Mouse (Mus musculus) cerebellum, adult 2 months (tissue): ENCODE measurements around the gene Lamb1.

Experiments used
- CTCF ChIP-seq: fragments of 200-500 bp; IDR thresholded peaks from 2 replicates; pipeline ENCODE4 v1.5.1; 2011; ENCODE audit warnings: low read depth, mild to moderate bottlenecking, control low read depth, low read length, moderate library complexity, borderline replicate concordance; ENCODE audit not compliant: insufficient read depth
- POLR2A ChIP-seq: fragments of 200-500 bp; IDR thresholded peaks from 2 replicates; pipeline ENCODE4 v1.6.1; 2011; ENCODE audit warnings: low read length, control low read depth, borderline replicate concordance; ENCODE audit not compliant: insufficient read depth

GRCm38 (mm10) chr12:31307756-31308155 is 42.7 kb downstream of the Lamb1 start:
- TF ChIP-seq POLR2A (no peak), CTCF (no peak)
